Mouse (Mus musculus): ENCODE results near the gene Hoxc4.

The Hoxc4 gene

GRCm38 (mm10) chr15:102988078-102988477, 30.7 kb upstream of the Hoxc4 start:
- intact Hi-C loops (cut with DNase I): loop anchor here (10.0 kb wide), 1 partner anchor 327 kb away; the partner anchor contains the start of gene Gpr84

DNA sequence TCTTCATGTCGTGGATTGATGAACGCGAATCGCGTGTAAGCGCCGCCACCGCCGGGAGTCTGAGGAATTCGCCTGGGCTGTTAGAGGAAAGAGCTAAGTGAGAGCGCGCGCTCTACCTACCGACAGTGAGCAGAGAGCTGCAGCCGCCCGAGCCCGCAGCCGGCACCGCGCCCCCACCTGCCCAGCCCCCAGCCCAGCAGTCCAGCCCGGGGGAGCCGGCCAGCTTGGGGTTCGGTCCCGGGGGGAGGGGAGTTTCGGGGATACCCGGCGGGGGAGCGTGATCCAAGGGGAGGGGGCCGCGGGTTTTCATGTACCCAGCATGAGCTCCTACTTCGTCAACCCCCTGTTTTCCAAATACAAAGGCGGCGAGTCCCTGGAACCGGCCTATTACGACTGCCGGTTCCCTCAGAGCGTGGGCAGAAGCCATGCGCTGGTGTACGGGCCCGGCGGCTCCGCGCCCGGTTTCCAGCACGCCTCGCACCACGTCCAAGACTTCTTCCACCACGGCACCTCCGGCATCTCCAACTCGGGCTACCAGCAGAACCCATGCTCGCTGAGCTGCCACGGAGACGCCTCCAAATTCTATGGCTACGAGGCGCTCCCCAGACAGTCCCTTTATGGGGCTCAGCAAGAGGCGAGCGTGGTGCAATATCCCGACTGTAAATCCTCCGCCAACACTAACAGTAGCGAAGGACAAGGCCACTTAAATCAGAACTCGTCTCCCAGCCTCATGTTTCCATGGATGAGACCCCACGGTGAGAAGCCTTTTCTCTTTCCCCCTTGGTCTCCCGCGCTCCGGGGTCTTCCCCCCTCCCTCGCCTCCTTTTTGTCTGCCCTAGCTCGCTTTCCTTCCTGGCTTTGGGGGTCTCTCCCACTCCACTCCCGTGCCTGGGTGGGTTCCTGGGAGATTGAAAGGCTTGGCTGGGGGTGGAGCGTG, 28.0 kb upstream of the Hoxc4 start, which contains the start of gene Hoxc8:
Gene Hoxc8, plus strand, starts transcription at position 147 of the 937 bp plus-strand sequence.
- intact Hi-C loops (cut with DNase I): no loop called here

DNA sequence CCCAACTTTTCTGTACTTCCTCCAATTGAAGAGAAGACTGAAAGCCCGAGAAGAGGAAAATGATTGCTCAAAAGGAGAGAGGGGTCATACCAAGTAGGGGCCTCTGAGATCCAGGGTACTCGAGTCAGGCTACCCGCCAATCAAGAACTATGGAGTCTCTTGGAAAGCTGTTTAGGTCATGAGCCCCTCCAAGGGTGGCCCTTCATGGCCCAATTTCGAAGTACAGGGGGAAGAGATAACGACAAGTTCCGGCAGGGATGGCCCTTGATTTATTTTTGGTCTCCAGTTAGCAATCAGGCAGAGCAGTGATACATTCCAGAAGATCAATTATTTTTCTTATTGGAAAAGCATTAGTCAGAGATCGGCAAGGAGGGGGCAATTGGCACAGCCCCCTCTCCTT, 27.0 kb upstream of the Hoxc4 start:
- intact Hi-C loops (cut with DNase I): no loop called here

GRCm38 (mm10) chr15:102992206-102992605, 26.5 kb upstream of the Hoxc4 start:
- intact Hi-C loops (cut with DNase I): no loop called here

DNA sequence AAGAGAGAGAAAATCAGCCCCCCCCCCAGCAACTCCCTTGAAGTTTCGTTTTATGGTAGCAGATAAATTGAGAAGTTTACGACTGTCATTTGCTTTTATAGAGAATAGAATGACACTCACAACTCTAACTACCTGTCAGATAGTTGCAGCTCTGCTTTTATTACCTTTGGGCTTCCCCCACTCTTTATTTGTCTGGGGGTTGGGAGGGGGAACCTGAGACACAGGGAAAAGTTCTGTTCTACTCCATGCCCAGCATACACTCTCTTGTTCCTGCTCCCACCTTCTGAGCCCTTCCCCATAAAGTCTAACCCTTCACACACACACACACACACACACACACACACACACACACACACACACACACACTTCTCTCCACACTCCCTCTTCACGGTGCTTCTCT, 25.9 kb upstream of the Hoxc4 start:
- intact Hi-C loops (cut with DNase I): no loop called here

DNA sequence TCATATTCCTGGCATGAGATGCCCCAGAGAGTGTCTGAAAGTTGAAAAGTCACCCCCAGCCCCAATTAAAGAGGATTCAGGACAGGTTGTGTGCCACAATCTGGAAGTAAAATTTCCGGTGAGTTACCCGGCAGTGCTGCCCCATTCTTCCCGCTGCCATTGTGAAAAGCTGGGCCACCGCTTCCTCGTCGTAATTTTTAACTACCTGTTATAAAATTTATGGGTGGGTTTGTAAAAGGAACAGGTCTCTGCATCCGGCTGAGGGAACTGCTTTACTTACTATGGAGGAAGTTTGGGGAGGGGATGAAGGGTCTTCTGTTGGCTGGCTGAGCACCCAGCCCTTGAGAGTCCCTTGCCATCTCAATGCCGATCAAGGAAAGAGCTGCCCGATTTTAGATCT, 22.2 kb upstream of the Hoxc4 start:
- intact Hi-C loops (cut with DNase I): no loop called here

- intact Hi-C loops (cut with DNase I): no loop called here
These were observed 21.3 kb upstream of the Hoxc4 start for GRCm38 (mm10) chr15:102997431-102997830.

GRCm38 (mm10) chr15:102997939-102998355, 20.8 kb upstream of the Hoxc4 start, which contains the start of gene Hoxc6:
Gene Hoxc6 (plus strand): TSS chr15:102998257.
- intact Hi-C loops (cut with DNase I): no loop called here

GRCm38 (mm10) chr15:102998608-102999182, 20.0 kb upstream of the Hoxc4 start:
- intact Hi-C loops (cut with DNase I): no loop called here

- intact Hi-C loops (cut with DNase I): no loop called here
These were observed 19.4 kb upstream of the Hoxc4 start for GRCm38 (mm10) chr15:102999183-102999831.

DNA sequence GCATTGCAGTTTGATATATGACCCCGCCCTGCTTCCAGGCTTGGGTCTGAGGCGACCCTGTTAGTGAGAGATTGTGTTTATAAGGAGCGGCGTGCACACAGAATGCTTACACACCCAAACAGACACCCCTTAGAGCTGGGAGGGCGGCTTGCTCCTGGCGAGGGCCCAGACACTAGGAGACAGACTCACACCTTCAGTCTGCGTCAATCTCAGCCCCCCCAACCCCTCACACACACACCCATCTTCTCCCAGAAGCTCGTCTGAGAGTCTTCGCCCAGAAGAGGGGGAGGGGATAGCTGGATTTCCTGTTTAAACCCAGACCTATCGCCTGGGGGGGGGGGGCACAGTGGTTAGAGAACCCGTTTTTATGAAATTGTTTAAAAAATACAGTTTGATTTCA, 18.8 kb upstream of the Hoxc4 start:
- intact Hi-C loops (cut with DNase I): no loop called here

DNA sequence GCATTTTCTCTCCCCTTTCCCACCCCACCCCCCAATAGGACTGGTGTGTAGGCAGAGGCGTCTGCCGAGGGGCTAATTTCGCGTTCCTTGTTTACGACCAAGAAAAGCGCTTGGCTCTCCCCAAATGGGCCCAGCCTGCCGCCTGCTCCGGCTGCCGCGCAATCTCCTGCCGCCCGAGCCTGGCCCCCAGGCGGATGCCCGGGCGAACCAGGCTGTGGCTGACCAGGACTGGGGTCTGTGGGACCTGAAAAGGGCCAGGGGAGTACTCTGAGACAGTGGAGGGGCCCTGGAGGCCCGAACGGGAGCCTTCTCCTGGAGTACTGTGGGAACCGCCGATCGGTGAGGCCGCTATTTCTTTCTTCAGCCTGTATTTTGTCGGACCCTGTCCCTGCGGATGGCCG, 18.2 kb upstream of the Hoxc4 start:
- intact Hi-C loops (cut with DNase I): no loop called here

DNA sequence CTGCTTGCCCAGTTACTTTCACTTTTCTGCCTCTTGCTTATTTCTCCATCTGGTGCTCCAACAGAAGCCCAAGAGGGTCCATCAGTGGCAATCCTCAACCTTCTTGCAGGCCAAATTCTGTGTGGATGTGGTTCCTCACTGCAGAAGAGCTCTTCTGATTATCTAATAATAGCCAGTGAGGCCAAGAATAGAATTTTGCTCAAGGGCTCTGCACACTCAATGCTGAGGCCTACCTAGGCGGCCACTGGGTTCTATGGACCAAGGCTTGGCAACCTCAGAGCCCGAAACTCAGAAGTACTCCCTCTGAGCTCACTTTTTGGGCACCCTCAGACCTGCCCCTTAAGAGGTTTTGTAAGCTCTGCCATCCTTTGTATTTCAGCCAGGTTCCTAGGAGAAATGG, 17.4 kb upstream of the Hoxc4 start:
- intact Hi-C loops (cut with DNase I): no loop called here

DNA sequence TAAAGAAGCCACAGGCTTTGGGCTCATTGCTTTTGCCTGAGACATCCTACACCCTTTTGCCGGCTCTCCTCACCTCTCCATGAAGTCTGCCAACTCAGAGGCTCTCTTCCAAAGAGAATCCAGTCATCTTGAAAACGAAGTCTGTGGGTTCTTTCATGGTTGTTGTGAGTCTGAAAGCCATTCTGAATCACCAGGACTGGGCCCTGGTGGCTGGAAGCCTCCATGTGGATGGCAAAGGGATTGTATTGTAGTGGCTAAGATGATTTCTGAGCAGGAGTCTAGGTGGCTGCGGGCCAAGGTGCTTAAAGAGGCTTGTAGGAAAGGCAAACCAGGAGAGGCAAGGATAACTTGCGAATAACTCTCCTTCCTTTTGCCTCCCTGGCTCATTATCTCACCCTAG, 16.6 kb upstream of the Hoxc4 start:
- intact Hi-C loops (cut with DNase I): no loop called here

DNA sequence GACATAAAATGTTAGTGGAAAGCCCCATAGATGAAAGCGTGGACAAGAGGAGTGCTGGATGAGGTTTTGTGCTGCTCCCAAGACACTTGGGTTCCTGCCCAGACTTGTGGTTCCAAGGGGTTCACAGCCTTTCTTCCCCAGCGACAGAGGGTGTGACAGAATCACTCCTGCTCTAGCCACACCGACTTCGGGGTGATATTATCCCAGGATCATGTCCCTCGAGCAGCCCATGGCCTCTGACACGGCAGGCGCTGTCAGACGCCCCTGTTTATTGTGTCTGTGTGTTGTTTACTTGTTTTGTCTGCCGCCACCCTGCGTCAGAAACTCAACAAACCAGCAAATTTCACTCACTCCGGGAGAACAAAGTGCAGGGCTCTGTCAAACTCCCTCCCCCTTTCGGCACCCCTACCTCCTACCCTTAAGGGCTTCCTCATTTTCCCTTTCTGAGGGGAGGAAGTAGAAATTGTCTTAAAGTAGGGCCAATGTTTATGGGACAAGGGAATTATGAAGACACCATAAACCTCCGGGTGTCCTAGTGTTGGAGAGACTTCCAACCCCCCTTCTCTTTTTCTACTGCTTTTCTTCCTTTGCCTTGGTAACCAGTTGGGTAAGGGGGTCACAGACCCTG, 15.8 kb upstream of the Hoxc4 start:
- intact Hi-C loops (cut with DNase I): no loop called here

GRCm38 (mm10) chr15:103005308-103005707, 13.4 kb upstream of the Hoxc4 start:
- intact Hi-C loops (cut with DNase I): no loop called here

DNA sequence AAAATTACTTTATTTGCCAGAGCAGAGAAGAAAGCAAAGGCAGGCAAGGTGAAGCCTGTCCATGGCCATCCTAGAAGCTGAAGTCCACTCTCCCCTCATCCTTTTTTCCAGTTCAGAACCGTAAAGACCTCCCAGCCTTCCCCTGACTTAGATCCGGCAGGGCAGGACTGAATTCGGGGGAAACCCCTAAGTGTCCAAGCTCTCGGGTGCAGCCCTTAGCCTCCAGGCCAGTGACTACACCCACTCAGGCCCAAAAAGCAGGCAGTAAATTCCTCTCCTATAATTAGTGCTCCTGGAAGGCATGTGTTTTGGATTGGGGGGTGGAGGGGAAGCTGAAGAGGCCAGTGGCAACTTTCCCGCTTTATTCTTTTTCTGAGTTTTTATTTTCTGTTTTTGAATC, 12.9 kb upstream of the Hoxc4 start:
- intact Hi-C loops (cut with DNase I): no loop called here

DNA sequence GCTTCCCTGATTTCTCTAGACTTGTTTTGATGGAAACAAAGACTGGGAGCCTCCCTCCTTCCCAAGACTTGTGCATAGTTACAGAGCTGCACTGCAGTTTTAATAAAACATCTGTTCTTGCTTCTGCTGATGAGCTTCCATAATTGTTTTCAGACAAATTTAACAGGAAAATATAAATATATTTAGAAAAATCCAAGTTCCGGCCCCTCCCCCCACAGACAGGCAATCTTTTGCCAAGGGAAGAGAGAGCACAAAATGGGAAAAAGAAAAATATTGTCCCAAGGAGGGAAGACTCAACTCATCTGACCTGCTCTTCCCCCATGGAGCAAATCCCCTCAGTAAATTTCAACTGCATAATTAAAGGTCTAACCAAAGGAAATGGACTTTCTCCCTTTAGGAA, 12.4 kb upstream of the Hoxc4 start:
- intact Hi-C loops (cut with DNase I): no loop called here

- intact Hi-C loops (cut with DNase I): loop anchor here (5.0 kb wide), 1 partner anchor 113 kb away; no protein-coding TSS in a partner anchor
These were observed 9.2 kb upstream of the Hoxc4 start for GRCm38 (mm10) chr15:103009265-103010111.

DNA sequence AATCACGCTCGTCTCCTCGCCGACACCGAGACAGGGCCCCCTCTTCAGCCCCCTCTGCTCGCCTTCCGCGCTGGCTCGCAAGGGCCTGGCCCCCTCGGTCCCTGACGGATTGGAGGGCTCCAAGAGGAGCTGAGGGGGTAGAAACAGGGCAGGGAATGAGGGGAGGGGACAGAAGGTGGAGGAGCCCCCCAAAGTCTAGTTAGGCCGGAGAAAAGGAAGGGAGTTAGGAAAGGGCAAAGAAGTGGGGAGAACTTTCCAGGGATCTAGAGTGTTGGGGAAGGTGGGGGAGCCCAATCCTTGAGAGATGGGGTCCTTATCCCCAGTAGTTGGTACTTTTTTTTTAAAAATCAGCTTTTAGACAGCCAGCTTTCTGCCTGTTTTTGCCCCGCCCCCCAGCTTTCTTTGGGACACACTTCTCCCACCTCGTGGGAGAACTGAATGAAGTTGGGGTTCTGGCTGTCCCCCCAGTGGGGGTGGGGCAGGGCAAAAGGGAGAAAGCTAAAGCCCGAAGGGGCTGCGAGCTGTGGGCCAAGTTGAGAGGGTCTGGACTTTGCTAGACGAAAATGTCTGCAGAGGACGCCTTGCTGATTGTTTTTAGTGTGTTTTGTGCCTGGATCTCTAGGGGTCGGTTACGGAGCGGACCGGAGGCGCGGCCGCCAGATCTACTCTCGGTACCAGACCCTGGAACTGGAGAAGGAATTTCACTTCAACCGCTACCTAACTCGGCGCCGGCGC, 8.5 kb upstream of the Hoxc4 start:
- intact Hi-C loops (cut with DNase I): loop anchor here (5.0 kb wide), 1 partner anchor 112 kb away; no protein-coding TSS in a partner anchor
